In genomic region chr14:118317260-118317659, GRCm38 (mm10) we compare ENCODE assay signal across 15 mouse cellular contexts.
A peak's percentile ranks its signal among the peaks of the same experiment; 100 is the strongest.
DNase-seq lines count a peak whose midpoint lies in the region.
"Had no signal": no experiment of that assay in that cellular context is flagged by ENCODE, and none has a peak within 500 bp of the region (broad histone marks: within the 10 kb centered on the region; RNA-seq: fewer than 3 reads in every experiment).

No protein-coding gene starts in this region.

- peak; percentile 72 to 81 for DNase-seq in cerebellum, postnatal 10 days
- DNase-seq in cerebellum, adult 9-11 months: no peak
- DNase-seq in layer of hippocampus, adult 11-12 months (ENCODE audit: low spot score): peak; percentile 6
- no peak for DNase-seq in layer of hippocampus, adult 9-10 months (ENCODE audit: low spot score)
- peak; percentile 63 for DNase-seq in right cerebral cortex, postnatal 10 days (ENCODE audit: low spot score in 2 of 2)
- DNase-seq in right cerebral cortex, postnatal 25 days: no peak
- no peak for DNase-seq in testis, postnatal 10 days (ENCODE audit: low spot score)
- DNase-seq in urinary bladder, postnatal 25 days (ENCODE audit: low spot score): no peak
- DNase-seq: cerebellum, adult 9-10 months; gastrocnemius, postnatal 25 days; heart, postnatal 4 days; kidney, adult 9 months; lung, postnatal 36 days; retina, postnatal 1 day; thymus, adult 18-20 months had no signal

Comparison
In these comparisons a context has a peak if more than half of its experiments do, and no peak if none do; other contexts are left out.
1. DNase-seq: peak in cerebellum, postnatal 10 days (2 of 2), layer of hippocampus, adult 11-12 months (single experiment) and right cerebral cortex, postnatal 10 days (2 of 2); none in cerebellum, adult 9-11 months (single experiment), layer of hippocampus, adult 9-10 months (single experiment), right cerebral cortex, postnatal 25 days (single experiment), testis, postnatal 10 days (single experiment) and urinary bladder, postnatal 25 days (single experiment).